Mouse (Mus musculus): Measurements from ENCODE around the gene Dyrk1a. TPM values are rescaled to one million over a fixed set of nuclear protein-coding genes. Genes with fewer than 3 reads are reported as not detected.

The Dyrk1a gene
- 8.7 and 9.7 TPM in 2 replicates for polyA plus RNA-seq (2015; fragmentation: Nextera tagmentation; extraction: Ambion mirVana)

DNA sequence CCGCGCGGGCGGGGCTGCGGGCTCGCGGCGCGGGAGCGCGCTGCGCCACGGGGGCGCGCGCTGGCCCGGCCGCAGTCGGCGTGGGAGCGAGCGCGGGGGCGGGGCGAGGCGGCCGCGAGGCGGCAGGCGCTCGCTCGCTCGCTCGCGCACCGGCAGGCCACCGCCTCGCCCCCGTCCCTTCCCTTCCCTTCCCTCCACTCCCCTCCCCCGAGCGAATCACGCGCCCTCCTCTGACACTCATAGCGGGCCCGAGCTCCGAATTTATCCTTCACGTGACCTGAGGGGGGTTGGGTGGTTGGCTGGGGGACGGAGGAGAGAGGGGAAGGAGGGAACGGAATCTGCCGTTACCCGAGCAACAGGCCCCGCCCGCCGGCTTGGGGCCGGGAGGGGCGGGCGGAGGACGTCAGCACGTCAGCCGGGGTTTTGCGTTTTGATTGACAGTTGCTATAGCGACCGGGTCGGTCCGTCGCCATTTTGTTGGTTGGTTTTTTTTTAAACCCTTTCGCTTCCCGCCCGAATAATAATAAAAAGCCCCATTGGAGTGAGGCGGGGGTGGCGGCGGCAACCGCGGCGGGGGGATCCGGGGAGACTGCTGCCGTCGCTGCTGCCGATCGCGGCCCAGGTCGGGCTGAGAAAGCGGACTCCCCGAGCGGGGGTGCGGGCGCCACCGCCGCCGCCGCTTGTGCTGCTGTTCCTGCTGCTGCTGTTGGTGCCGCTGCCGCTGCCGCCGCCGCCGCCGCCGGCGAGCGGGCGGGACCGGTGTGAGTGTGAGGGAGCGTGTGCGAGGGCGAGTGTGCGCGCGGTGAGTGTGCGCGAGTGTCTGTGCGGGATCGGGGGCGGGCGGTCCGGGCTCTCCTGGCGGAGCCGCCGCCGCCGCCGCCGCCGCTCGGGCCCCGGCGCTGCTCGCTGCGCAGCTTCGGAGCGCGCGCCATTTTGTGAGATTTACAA lies at the start of gene Dyrk1a:
TSS of gene Dyrk1a (plus strand) at position 782 of the 948 bp plus-strand sequence.
- under 1% methylated on average over 103 of the region's 133 CpGs for WGBS

DNA sequence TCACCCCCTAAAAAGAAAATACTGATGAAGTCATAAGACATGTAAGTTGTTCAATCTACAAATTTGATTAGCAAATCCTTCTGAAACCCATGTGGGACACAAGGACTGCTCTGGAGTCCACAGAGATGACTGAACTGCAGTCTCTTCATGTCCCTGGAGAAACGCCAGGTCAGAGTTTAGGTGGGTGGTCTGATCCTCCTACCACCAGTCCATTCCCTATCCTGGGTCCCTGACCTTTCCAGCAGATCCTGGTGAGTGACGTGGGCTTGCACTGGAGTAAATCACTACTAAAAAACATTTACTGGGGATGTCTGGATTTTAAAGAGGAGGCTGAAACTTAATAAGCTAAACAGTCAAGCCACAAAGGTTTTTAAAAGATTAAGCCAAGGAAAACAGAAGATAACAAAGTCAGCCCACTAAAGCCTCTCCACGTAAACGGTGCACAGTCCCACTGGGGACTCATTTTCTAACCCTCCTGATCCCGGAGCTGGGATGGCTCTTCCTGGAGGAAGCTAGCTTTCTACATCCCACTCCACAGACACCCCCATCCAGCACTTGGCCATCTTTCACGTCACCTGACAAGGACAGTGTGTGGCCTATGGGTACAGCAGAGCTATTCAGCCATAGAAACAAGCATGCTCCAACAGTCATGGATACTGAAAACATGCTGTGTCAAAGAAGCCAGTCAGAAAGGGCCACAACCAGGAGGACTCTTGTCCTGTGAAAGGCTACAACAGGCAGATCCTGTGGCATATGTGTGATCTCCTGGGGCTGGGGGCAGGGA lies 46.0 kb upstream of the Dyrk1a start:
- Histone ChIP-seq H3K9me3 (replicated peaks) (no peaks in the 10 kb centered on the region), H3K36me3 (no peaks in the 10 kb centered on the region), H3K4me2 (0 out of 2 replicates have a peak overlapping the region, but pooled peaks have one; percentile 4), H3K9ac (0 out of 2 replicates have a peak overlapping the region, but pooled peaks have one; percentile 21), H3K4me1 (peaks cover 41% of the 10 kb centered on the region), H3K4me3 (replicated peaks) (no peak overlapping the region), H3K27ac (peak overlapping the region; percentile 33; the same call in 1 of the 2 replicates), H3K27me3 (no peaks in the 10 kb centered on the region)
- no peak for ATAC-seq (replicated peaks; ENCODE audit: low FRiP score)
- WGBS: 38% methylated on average over 6 of the region's 6 CpGs

More for the DNA sequence above, at the start of gene Dyrk1a:
- peaks cover 36% of the 10 kb centered on the region for H3K4me1 ChIP-seq
- H3K27ac ChIP-seq: peak within 1 kb of the TSS; percentile 100
- H3K9me3 ChIP-seq (replicated peaks): no peaks in the 10 kb centered on the region
- peak; percentile 94 for ATAC-seq (replicated peaks; ENCODE audit: low FRiP score)
- H3K9ac ChIP-seq: peak within 1 kb of the TSS; percentile 100
- peak within 1 kb of the TSS; percentile 70 for H3K4me2 ChIP-seq
- no peaks in the 10 kb centered on the region for H3K27me3 ChIP-seq
- no peaks in the 10 kb centered on the region for H3K36me3 ChIP-seq
- peak within 1 kb of the TSS; percentile 95 for H3K4me3 ChIP-seq (replicated peaks)

DNA sequence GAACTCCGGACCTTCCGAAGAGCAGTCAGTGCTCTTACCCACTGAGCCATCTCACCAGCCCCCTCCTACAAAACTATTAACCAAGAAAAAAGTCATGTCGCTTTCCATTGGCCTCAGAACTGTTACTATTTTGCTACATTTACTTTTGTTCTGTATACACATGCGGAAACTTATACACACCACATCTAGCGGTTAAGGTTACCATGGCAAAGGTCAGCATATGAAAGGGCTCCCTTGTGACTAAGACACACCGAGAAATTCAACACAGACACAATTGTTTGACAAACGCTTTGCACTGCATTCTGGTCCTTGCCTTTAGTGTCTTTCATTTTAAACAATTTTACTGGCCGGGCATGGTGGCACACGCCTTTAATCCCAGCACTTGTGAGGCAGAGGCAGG lies 45.1 kb upstream of the Dyrk1a start:
- WGBS: 86% methylated on average over 9 of the region's 9 CpGs
- Histone ChIP-seq H3K4me3 (replicated peaks) (no peak overlapping the region), H3K9ac (no peak overlapping the region), H3K36me3 (no peaks in the 10 kb centered on the region), H3K27ac (no peak overlapping the region), H3K4me1 (peaks cover 33% of the 10 kb centered on the region), H3K4me2 (peak overlapping the region; percentile 67), H3K27me3 (no peaks in the 10 kb centered on the region), H3K9me3 (replicated peaks) (no peaks in the 10 kb centered on the region)
- ATAC-seq (replicated peaks; ENCODE audit: low FRiP score): no peak

DNA sequence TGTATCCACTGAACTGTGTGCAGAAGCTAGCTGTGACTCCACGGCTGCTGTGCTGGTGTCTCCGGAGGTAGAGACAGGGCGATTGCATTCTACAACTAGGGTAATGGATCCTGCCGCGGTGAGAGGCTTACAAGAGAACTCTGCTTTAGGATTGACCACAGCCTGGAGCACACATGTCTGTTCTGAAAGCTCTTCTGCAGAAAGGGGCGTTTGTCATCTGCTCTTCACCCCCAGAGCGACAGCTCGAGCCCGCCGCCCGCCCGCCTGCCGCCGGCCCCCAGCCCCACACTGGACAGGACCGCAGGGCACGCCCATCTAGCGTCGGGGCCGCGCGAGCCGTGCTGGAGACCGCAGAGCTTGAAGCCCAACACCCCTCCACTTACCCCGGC lies 43.9 kb upstream of the Dyrk1a start:
- under 1% methylated on average over 24 of the region's 24 CpGs for WGBS
- H3K4me1 ChIP-seq: peaks cover 29% of the 10 kb centered on the region
- no peaks in the 10 kb centered on the region for H3K36me3 ChIP-seq

DNA sequence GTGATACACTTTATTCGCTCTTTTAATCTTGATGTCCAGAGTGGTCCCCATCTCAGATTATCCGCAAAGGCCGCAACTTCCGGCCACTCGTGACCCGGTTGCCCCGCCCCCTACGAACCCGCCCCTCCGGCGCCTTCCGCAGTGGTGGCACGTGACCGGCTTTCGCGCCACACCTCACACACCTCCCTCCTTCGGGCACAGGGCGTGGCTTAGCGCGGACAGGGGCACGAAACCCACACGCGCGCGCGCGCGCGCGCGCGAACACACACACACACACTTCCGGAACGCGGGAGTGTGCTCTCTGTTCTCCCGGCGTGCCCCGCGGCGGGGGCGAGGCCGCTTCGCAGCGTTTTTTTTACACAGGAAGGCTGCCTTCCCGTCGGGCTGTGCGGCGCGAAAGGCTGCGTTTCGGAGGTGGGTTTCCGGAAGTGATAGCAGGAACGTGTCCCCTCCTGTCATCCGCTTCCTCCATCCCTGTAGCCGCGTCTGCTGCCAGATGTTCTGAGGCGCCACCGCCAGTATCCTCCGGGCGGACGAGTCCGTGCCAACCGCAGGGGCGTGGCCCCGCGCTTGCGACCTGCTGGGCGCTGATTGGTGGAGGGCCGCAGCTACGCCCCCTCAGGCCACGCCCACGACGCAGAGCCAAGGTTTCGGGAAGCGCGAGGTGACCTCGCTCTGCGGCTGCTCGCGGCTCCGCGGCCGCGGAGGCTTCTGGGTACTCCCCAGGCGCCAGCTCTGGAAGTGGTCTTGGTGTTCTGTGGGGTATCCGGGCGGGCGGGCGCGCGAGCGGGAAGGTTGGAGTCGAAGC lies 43.3 kb upstream of the Dyrk1a start, which contains the start of gene Vps26c:
TSS of gene Vps26c (minus strand) at position 487 of the 808 bp plus-strand sequence.
- Histone ChIP-seq H3K27me3 (no peaks in the 10 kb centered on the region), H3K4me3 (replicated peaks) (peak within 1 kb of the TSS; percentile 81), H3K9ac (peak within 1 kb of the TSS; percentile 68), H3K36me3 (no peaks in the 10 kb centered on the region), H3K27ac (peak within 1 kb of the TSS; percentile 97), H3K4me1 (peaks cover 29% of the 10 kb centered on the region), H3K4me2 (peak within 1 kb of the TSS; percentile 67), H3K9me3 (replicated peaks) (no peaks in the 10 kb centered on the region)
- peak; percentile 92 for ATAC-seq (replicated peaks; ENCODE audit: low FRiP score)
- under 1% methylated on average over 85 of the region's 93 CpGs for WGBS

More for the DNA sequence above, 43.9 kb upstream of the Dyrk1a start:
- H3K4me3 ChIP-seq (replicated peaks): peak overlapping the region; percentile 81
- peak; percentile 83 for ATAC-seq (replicated peaks; ENCODE audit: low FRiP score)
- H3K4me2 ChIP-seq: peak overlapping the region; percentile 67
- H3K27ac ChIP-seq: peak overlapping the region; percentile 97
- no peaks in the 10 kb centered on the region for H3K27me3 ChIP-seq
- no peaks in the 10 kb centered on the region for H3K9me3 ChIP-seq (replicated peaks)
- peak overlapping the region; percentile 68 for H3K9ac ChIP-seq

DNA sequence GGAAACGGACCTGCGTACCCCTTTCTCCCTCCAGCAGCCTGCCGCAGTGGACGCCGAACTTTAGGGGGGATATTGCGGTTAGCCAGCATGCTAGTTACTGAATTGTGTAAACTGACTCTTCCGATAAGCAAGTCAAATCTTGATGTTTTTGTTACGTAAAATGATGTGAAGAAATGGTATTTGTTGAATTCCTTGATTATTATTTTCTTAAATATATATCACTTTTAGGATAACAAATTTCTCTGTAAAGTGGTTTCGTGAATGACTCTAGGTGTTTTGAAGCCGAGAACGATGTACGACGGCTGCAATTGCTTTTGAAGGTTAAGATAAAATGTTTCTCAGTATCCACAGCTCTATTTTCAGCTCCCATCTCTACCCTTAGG lies 42.7 kb upstream of the Dyrk1a start:
- Histone ChIP-seq H3K27ac (peak overlapping the region; percentile 97), H3K36me3 (no peaks in the 10 kb centered on the region), H3K27me3 (no peaks in the 10 kb centered on the region), H3K9ac (peak overlapping the region; percentile 68), H3K4me3 (replicated peaks) (peak overlapping the region; percentile 81), H3K4me1 (peaks cover 29% of the 10 kb centered on the region), H3K4me2 (peak overlapping the region; percentile 67), H3K9me3 (replicated peaks) (no peaks in the 10 kb centered on the region)
- whole genome bisulfite sequencing: 4% methylated on average over 13 of the region's 13 CpGs
- ATAC-seq (replicated peaks; ENCODE audit: low FRiP score): no peak

DNA sequence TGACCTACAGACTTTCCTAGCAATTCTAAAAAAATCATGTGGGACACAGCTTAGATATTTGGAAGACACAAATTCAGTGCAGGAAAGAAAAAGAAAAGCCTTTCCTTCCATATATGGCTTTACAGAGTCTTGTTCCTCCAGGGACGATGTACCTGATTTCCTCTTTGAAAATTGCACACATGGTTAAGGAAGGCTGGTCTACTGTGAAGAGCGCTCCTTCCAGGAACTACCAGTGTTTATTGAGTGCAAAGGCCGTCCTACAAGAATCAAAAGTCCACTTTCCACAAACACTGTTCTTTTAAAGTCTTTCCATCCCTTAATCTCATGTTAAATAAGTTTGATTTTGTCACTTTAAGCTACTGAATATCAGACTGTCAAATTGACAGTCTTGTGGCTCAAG lies 42.3 kb upstream of the Dyrk1a start:
- Histone ChIP-seq H3K27ac (peak overlapping the region; percentile 97), H3K4me3 (replicated peaks) (peak overlapping the region; percentile 81), H3K36me3 (no peaks in the 10 kb centered on the region), H3K9me3 (replicated peaks) (no peaks in the 10 kb centered on the region), H3K4me1 (peaks cover 29% of the 10 kb centered on the region), H3K4me2 (peak overlapping the region; percentile 67), H3K27me3 (no peaks in the 10 kb centered on the region), H3K9ac (peak overlapping the region; percentile 68)
- ATAC-seq (replicated peaks; ENCODE audit: low FRiP score): no peak
- 44% methylated on average over 3 of the region's 3 CpGs for WGBS

DNA sequence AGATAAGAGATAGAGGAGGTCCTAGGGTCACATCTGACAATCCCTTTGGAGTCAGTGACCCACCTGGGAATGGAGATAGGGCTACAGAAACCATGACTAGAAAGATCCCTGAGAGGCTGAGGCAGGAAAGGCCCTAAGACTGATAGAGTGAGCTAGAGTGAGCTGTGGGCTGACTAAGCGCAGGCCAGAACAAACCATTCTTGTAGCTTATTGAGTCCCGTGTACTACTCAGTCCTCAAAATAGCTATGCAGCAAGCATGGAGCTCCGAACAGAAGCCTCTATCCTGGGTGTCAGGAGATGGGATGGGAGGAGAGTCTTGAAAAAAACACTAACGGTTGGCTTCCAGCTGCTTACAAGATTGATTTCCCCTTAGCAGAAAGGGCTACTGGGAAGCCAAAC lies 38.5 kb upstream of the Dyrk1a start:
- Histone ChIP-seq H3K27me3 (no peaks in the 10 kb centered on the region), H3K27ac (no peak overlapping the region)
- 77% methylated on average over 4 of the region's 4 CpGs for WGBS

DNA sequence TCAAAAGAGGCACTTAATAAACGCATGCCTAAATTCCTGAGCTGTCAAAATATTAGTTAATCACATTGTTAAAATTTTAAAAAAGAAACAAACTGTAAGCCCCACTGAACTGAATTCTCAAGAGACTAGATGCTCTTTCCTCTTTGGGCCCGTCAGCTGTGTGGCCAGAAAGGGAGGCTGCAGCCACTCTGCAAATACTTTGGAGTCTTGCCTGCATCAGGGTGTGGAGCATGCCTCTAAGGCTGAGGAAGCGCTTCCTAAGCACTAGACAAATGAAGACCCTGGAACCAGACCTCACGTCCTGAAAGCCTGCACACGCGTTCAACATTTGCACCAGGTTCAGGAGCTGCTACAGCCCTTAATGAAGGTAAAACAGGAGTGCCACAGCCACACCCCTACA lies 36.1 kb upstream of the Dyrk1a start:
- no peak overlapping the region for H3K9ac ChIP-seq
- no peaks in the 10 kb centered on the region for H3K27me3 ChIP-seq
- H3K4me3 ChIP-seq (replicated peaks): no peak overlapping the region
- no peaks in the 10 kb centered on the region for H3K36me3 ChIP-seq
- peaks cover 13% of the 10 kb centered on the region for H3K4me1 ChIP-seq
- no peak overlapping the region for H3K4me2 ChIP-seq
- ATAC-seq (replicated peaks; ENCODE audit: low FRiP score): no peak
- no peaks in the 10 kb centered on the region for H3K9me3 ChIP-seq (replicated peaks)
- no peak overlapping the region for H3K27ac ChIP-seq
- WGBS: 76% methylated on average over 6 of the region's 6 CpGs

More for the DNA sequence above, 38.5 kb upstream of the Dyrk1a start:
- no peaks in the 10 kb centered on the region for H3K9me3 ChIP-seq (replicated peaks)
- H3K4me1 ChIP-seq: peaks cover 8% of the 10 kb centered on the region
- ATAC-seq (replicated peaks; ENCODE audit: low FRiP score): no peak
- H3K4me2 ChIP-seq: no peak overlapping the region
- H3K36me3 ChIP-seq: no peaks in the 10 kb centered on the region
- H3K9ac ChIP-seq: no peak overlapping the region
- H3K4me3 ChIP-seq (replicated peaks): no peak overlapping the region

DNA sequence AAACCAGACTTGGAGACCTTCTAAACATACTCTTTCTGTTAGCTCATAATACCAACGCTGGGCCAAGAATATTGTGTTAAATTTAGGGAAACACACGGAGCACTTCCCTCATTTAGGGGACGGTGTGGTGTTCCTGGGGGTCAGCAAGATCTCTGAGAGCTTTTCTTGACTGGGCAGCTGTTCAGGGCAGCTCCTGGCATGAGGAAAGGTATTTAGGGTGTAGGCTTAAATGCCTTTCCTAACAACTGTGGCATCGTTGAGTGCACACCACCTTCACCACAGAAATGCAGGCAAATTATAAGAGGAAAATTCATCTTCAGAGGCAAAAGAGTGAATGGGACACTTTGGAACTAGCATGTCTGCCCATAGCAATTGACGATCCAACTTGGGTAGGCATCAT lies 34.1 kb upstream of the Dyrk1a start:
- Histone ChIP-seq H3K4me3 (replicated peaks) (no peak overlapping the region), H3K27me3 (no peaks in the 10 kb centered on the region), H3K9me3 (replicated peaks) (no peaks in the 10 kb centered on the region), H3K27ac (no peak overlapping the region), H3K4me1 (peaks cover 13% of the 10 kb centered on the region), H3K36me3 (no peaks in the 10 kb centered on the region), H3K4me2 (no peak overlapping the region), H3K9ac (no peak overlapping the region)
- ATAC-seq (replicated peaks; ENCODE audit: low FRiP score): no peak
- 86% methylated on average over 5 of the region's 5 CpGs for WGBS

DNA sequence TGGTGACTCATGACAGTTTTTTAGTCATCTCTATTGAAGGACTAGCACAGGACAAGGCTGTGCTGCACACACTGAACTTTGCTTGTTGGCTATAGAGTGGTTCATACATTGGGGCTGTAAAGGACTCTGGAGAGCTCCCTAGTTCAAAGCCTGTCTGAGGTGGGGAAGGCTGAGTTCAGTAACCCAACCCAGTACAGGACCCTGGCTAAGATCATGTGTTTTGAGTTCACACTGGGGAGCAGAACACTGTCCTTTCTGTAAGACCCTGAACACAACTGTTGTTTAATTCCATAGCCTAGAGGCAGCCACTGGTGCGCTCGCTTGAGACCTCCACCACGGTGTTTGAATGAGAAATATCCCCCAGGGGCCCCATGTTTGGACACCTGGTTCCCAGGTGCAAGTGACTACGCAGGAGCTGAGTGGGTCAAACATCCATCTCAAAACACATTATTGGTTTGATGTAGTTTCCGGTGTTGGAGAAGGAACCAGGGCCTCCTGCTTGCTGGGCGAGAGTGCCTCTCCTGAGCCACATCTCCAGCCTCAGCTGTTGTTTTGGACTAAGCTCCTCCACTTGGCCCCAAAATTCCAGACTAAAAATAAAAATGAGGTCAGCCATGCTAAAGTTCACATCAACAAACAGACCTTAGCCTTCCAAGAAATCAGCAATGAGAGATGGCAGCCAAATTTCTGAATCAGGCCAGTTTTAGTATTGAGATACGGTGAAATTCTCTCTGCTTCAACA lies 33.2 kb upstream of the Dyrk1a start:
- H3K4me2 ChIP-seq: 0 out of 2 replicates have a peak overlapping the region, but pooled peaks have one; percentile 29
- H3K27ac ChIP-seq: no peak overlapping the region
- no peaks in the 10 kb centered on the region for H3K27me3 ChIP-seq
- ATAC-seq (replicated peaks; ENCODE audit: low FRiP score): no peak
- no peaks in the 10 kb centered on the region for H3K36me3 ChIP-seq
- H3K4me3 ChIP-seq (replicated peaks): no peak overlapping the region
- 46% methylated on average over 7 of the region's 7 CpGs for WGBS
- no peaks in the 10 kb centered on the region for H3K9me3 ChIP-seq (replicated peaks)
- no peak overlapping the region for H3K9ac ChIP-seq
- H3K4me1 ChIP-seq: peaks cover 13% of the 10 kb centered on the region
